Mouse (Mus musculus): ENCODE measurements around the gene Cdk15. TPM values are rescaled to one million over a fixed set of nuclear protein-coding genes. Genes with fewer than 3 reads are reported as not detected.

Cdk15 gene
- polyA plus RNA-seq, 1 experiment = not detected

- no peaks in the 10 kb centered on the region for H3K36me3 ChIP-seq (replicated peaks; ENCODE audit: low read length)
- H3K4me1 ChIP-seq = peaks cover 28% of the 10 kb centered on the region
- TF ChIP-seq FLI1 (IDR thresholded peaks at IDR 0.05; ENCODE audit: low read length) = no peak
- TF ChIP-seq GATA1 (IDR thresholded peaks at IDR 0.05; ENCODE audit: borderline replicate concordance, low read length) = no peak
- peak overlapping the region; percentile 81 for H3K4me3 ChIP-seq (replicated peaks)
- peaks cover 23% of the 10 kb centered on the region for H3K27me3 ChIP-seq (replicated peaks)
- no peaks in the 10 kb centered on the region for H3K9me3 ChIP-seq
These were observed 111.4 kb downstream of the Cdk15 start for GRCm38 (mm10) chr1:59367928-59368648.

GRCm38 (mm10) chr1:59368649-59369319 is 112.1 kb downstream of the Cdk15 start:
- TF ChIP-seq FLI1 (IDR thresholded peaks at IDR 0.05; ENCODE audit: low read length) (no peak), GATA1 (IDR thresholded peaks at IDR 0.05; ENCODE audit: borderline replicate concordance, low read length) (no peak)
- H3K27me3 ChIP-seq (replicated peaks) = peaks cover 23% of the 10 kb centered on the region
- H3K9me3 ChIP-seq = no peaks in the 10 kb centered on the region
- H3K4me1 ChIP-seq = peaks cover 33% of the 10 kb centered on the region
- no peak overlapping the region for H3K4me3 ChIP-seq (replicated peaks)
- no peaks in the 10 kb centered on the region for H3K36me3 ChIP-seq (replicated peaks; ENCODE audit: low read length)

DNA sequence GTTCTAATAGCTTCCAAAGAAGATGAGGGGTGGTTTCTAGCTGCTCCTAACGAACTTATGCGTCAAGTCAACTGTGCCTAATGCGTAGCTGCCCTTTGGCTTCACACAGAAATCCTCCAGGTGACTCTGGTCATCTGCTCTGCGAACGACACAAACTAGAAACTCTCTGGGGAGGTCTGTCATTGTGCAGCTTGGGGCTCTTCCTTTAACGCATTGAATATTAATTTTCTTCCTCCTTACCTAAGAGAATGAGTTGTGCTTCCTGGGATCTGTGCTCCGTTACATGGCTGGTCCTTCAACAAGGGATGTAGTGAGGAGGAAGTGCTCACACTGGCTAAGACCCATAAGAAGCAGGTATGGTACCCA is 112.6 kb downstream of the Cdk15 start:
- TF ChIP-seq FLI1 (IDR thresholded peaks at IDR 0.05; ENCODE audit: low read length) (no peak), GATA1 (IDR thresholded peaks at IDR 0.05; ENCODE audit: borderline replicate concordance, low read length) (no peak)
- Histone ChIP-seq H3K4me1 (peaks cover 32% of the 10 kb centered on the region), H3K36me3 (replicated peaks; ENCODE audit: low read length) (no peaks in the 10 kb centered on the region), H3K4me3 (replicated peaks) (no peak overlapping the region), H3K27me3 (replicated peaks) (peaks cover 23% of the 10 kb centered on the region), H3K9me3 (no peaks in the 10 kb centered on the region)

GRCm38 (mm10) chr1:59370355-59370950 is 113.7 kb downstream of the Cdk15 start:
- Histone ChIP-seq H3K36me3 (replicated peaks; ENCODE audit: low read length) (no peaks in the 10 kb centered on the region), H3K4me3 (replicated peaks) (no peak overlapping the region), H3K4me1 (peaks cover 26% of the 10 kb centered on the region), H3K9me3 (peaks cover 6% of the 10 kb centered on the region; the same call in 1 of the 2 replicates), H3K27me3 (replicated peaks) (peaks cover 19% of the 10 kb centered on the region)
- TF ChIP-seq FLI1 (IDR thresholded peaks at IDR 0.05; ENCODE audit: low read length) (no peak), GATA1 (IDR thresholded peaks at IDR 0.05; ENCODE audit: borderline replicate concordance, low read length) (no peak)

DNA sequence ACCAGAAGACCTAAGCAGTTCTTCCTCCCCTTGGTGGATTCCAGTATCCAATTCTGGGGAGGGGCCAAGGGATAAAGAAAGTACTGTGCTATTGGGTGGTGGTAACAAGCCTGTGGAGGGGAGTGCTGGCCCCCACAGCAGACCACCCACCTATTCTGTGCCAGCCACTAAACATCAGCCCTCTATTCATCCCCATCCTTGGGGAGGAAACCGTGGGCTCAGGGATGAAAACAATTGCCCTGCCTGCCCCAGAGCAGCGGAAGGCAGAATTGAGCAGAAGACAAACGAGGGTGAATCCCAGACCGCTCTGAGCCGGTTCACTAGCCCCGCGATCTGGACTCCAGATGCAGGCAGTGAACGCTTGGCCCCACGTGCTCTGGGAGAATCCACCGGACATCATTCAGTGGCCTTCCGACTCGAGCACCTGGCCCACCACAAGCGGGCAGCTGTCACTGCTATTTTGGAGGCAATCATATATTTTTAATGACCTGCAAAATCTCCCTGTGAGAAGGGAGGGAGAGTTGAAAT is 119.4 kb downstream of the Cdk15 start:
- TF ChIP-seq FLI1 (IDR thresholded peaks at IDR 0.05; ENCODE audit: low read length) = no peak
- TF ChIP-seq GATA1 (IDR thresholded peaks at IDR 0.05; ENCODE audit: borderline replicate concordance, low read length) = no peak
- Histone ChIP-seq H3K27me3 (replicated peaks) (peaks cover 1% of the 10 kb centered on the region), H3K4me1 (peaks cover 37% of the 10 kb centered on the region), H3K36me3 (replicated peaks; ENCODE audit: low read length) (no peaks in the 10 kb centered on the region), H3K4me3 (replicated peaks) (no peak overlapping the region), H3K9me3 (peaks cover 11% of the 10 kb centered on the region)

DNA sequence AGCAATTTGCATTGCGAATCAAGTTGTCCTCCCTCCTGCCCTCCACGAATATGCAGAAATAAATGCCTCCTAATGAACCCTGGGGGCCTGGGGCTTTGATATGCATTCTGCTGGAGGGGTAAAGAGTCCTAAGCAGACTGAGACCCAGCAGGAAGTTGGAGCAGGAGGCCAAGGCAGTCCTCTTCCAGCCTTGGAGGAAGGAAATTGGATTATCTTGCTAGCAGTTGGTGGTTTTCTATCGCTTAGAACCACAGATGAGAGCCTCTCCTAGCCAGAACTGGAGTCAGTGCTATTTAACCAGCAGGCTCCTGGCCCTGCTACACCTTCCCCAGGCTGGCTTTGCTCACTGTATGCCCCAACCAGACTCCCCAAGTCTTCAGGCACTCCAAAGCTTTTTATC is 119.9 kb downstream of the Cdk15 start:
- H3K4me3 ChIP-seq (replicated peaks) = no peak overlapping the region

GRCm38 (mm10) chr1:59377312-59377711 is 120.6 kb downstream of the Cdk15 start:
- TF ChIP-seq FLI1 (IDR thresholded peaks at IDR 0.05; ENCODE audit: low read length) (no peak), GATA1 (IDR thresholded peaks at IDR 0.05; ENCODE audit: borderline replicate concordance, low read length) (no peak)
- H3K9me3 ChIP-seq = peaks cover 11% of the 10 kb centered on the region
- H3K36me3 ChIP-seq (replicated peaks; ENCODE audit: low read length) = no peaks in the 10 kb centered on the region
- H3K4me1 ChIP-seq = peaks cover 37% of the 10 kb centered on the region
- no peak overlapping the region for H3K4me3 ChIP-seq (replicated peaks)
- H3K27me3 ChIP-seq (replicated peaks) = no peaks in the 10 kb centered on the region

More for the DNA sequence above, 119.9 kb downstream of the Cdk15 start:
- peaks cover 11% of the 10 kb centered on the region for H3K9me3 ChIP-seq
- H3K4me1 ChIP-seq = peaks cover 37% of the 10 kb centered on the region
- TF ChIP-seq FLI1 (IDR thresholded peaks at IDR 0.05; ENCODE audit: low read length) = no peak
- no peak for TF ChIP-seq GATA1 (IDR thresholded peaks at IDR 0.05; ENCODE audit: borderline replicate concordance, low read length)
- no peaks in the 10 kb centered on the region for H3K36me3 ChIP-seq (replicated peaks; ENCODE audit: low read length)
- no peaks in the 10 kb centered on the region for H3K27me3 ChIP-seq (replicated peaks)

GRCm38 (mm10) chr1:59380926-59381325 is 124.2 kb downstream of the Cdk15 start:
- H3K4me1 ChIP-seq = peaks cover 44% of the 10 kb centered on the region
- no peak overlapping the region for H3K4me3 ChIP-seq (replicated peaks)
- no peaks in the 10 kb centered on the region for H3K36me3 ChIP-seq (replicated peaks; ENCODE audit: low read length)
- no peaks in the 10 kb centered on the region for H3K27me3 ChIP-seq (replicated peaks)
- TF ChIP-seq GATA1 (IDR thresholded peaks at IDR 0.05; ENCODE audit: borderline replicate concordance, low read length) (no peak), FLI1 (IDR thresholded peaks at IDR 0.05; ENCODE audit: low read length) (no peak)
- peaks cover 3% of the 10 kb centered on the region; the same call in 1 of the 2 replicates for H3K9me3 ChIP-seq

- TF ChIP-seq FLI1 (IDR thresholded peaks at IDR 0.05; ENCODE audit: low read length) (no peak), GATA1 (IDR thresholded peaks at IDR 0.05; ENCODE audit: borderline replicate concordance, low read length) (no peak)
- Histone ChIP-seq H3K4me1 (peaks cover 40% of the 10 kb centered on the region), H3K9me3 (no peaks in the 10 kb centered on the region), H3K4me3 (replicated peaks) (no peak overlapping the region), H3K27me3 (replicated peaks) (peaks cover 2% of the 10 kb centered on the region), H3K36me3 (replicated peaks; ENCODE audit: low read length) (no peaks in the 10 kb centered on the region)
These were observed 124.8 kb downstream of the Cdk15 start for GRCm38 (mm10) chr1:59381483-59381882.

Measured in megakaryocyte, embryonic 14.5 days (primary cell).